Mouse (Mus musculus): ENCODE data around the gene Ccser1. TPM values are rescaled to one million over a fixed set of nuclear protein-coding genes. Genes with fewer than 3 reads are reported as not detected.
A peak's percentile ranks its signal among the peaks of the same experiment; 100 is the strongest.

Ccser1 gene
- 2.2 and 6.2 TPM in 2 replicates for polyA plus RNA-seq (2016; fragmentation: Nextera tagmentation; extraction: Ambion mirVana)

DNA sequence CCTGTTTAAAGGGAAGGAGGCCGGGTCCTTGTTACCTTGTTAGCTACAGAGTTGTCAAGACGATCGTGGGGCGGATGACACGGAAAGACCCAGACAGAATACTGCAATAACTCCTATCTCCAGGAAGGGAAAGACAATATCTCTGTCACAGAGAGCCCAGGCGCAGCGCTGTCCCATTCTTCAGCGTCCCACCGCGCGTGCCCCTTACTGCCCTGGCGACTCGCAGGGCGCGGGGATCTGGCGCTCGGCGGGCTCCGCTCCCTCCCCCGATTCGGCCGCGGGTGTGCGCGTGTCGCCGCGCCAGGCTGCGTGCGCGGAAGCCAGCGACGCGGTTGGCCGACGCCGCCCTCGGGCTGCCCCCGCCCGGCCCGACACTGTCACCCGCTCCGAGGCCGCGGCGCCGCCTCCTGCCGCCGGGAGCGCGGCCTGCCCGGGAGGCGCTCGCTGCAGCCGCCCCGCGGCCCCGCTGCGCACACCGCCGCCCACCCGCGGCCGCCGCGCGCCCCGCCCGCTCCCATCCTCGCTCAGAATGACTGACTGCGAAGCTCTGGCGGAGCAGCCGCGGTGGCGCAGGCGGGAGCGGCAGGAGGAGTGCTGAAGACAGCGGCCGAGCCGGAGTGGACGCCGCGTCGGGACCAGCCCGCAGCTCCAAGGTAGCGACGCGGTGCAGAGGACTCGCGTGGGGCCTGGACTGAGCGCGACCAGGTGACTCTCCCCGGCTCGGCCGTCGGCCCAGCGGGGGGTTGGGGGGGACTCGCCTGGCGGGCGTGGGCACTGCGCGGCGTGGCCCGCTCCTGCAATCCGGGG is at the start of gene Ccser1:
TSS of gene Ccser1 (plus strand) at position 376 of the 807 bp plus-strand sequence.
- peaks cover 21% of the 10 kb centered on the region for H3K27me3 ChIP-seq (ENCODE audit: insufficient read depth, poor library complexity, severe bottlenecking)
- 2% methylated on average over 105 of the region's 105 CpGs for WGBS
- H3K36me3 ChIP-seq, result no peaks in the 10 kb centered on the region
- peak within 1 kb of the TSS; percentile 86 for H3K4me3 ChIP-seq
- DNase-seq (ENCODE audit: low spot score), result peak; percentile 69
- H3K9me3 ChIP-seq, result no peaks in the 10 kb centered on the region
- H3K4me1 ChIP-seq (replicated peaks), result peaks cover 9% of the 10 kb centered on the region; the same call in 1 of the 2 replicates
- H3K27ac ChIP-seq, result peak within 1 kb of the TSS; percentile 89

DNA sequence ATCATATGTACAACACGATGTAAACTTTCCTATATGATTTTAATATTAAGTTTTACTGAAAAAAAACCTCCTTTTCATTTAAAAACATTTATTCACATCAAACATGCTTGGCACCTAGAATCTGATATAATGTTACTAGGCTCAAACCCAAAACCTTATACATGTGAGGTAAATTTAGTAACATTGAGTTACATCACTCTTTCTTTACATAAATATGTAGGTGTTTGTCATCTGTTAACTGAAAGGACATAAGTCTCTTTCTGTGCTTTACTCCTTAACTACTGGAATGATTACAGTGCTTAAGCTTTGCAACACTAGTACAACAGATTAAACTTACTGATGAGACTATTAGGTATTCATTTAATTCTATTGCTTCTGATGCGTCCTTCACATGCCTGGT is 43.7 kb upstream of the Ccser1 start:
- DNase-seq (ENCODE audit: low spot score), result no peak
- Histone ChIP-seq H3K9me3 (peaks cover 4% of the 10 kb centered on the region; the same call in 1 of the 2 replicates), H3K4me1 (replicated peaks) (no peaks in the 10 kb centered on the region), H3K4me3 (no peak overlapping the region), H3K27ac (no peak overlapping the region), H3K27me3 (ENCODE audit: insufficient read depth, poor library complexity, severe bottlenecking) (no peaks in the 10 kb centered on the region), H3K36me3 (no peaks in the 10 kb centered on the region)
- 90% methylated on average over 2 of the region's 2 CpGs for WGBS

DNA sequence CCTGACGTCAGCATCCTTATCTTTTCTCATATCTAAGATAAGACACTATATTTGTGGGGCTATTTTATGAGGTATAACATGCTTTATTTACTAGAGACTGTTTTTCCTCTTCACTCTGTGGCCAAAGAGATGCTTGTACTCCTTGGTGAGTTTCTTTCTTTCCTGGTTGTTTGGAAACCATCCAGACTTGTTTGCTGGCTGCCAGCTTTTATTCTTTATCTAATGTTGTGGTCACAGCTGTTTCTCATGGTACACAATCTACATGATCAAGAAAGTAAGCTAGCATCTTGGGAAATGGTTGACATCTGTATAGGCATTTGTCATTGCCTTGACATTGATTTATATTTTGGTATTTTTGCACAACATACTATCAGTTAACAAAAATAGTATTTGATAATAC is 37.1 kb upstream of the Ccser1 start:
- Histone ChIP-seq H3K27me3 (ENCODE audit: insufficient read depth, poor library complexity, severe bottlenecking) (no peaks in the 10 kb centered on the region), H3K4me1 (replicated peaks) (no peaks in the 10 kb centered on the region), H3K36me3 (no peaks in the 10 kb centered on the region), H3K9me3 (no peaks in the 10 kb centered on the region), H3K27ac (no peak overlapping the region), H3K4me3 (no peak overlapping the region)
- DNase-seq (ENCODE audit: low spot score), result no peak
- WGBS, result 82% methylated on average over 1 of the region's 1 CpGs

GRCm38 (mm10) chr6:61152924-61153323 is 27.2 kb upstream of the Ccser1 start:
- H3K36me3 ChIP-seq, result no peaks in the 10 kb centered on the region
- DNase-seq (ENCODE audit: low spot score), result no peak
- H3K4me3 ChIP-seq, result no peak overlapping the region
- no peaks in the 10 kb centered on the region for H3K9me3 ChIP-seq
- H3K27me3 ChIP-seq (ENCODE audit: insufficient read depth, poor library complexity, severe bottlenecking), result no peaks in the 10 kb centered on the region
- H3K4me1 ChIP-seq (replicated peaks), result peaks cover 14% of the 10 kb centered on the region
- H3K27ac ChIP-seq, result no peak overlapping the region
- 79% methylated on average over 3 of the region's 3 CpGs for WGBS

DNA sequence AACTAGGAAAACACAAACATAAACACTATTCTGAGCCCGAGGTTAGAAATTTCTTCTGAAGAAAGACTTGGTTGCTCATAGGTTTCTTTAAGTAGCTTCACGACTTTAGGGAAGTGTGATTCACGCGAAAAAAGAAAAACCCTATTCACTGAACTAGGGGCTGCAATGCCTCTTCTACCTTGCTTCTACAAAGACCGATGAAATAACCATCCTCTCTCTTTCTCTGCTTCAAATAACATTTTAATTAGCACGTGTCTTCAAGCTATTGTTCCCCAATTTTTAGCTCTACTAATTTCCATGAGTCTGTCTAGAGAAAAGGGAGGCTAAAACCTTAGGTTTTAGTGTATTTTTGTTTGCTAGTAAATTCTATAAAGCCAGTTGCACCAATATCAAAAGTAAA is 25.5 kb upstream of the Ccser1 start:
- DNase-seq (ENCODE audit: low spot score), result no peak
- 41% methylated on average over 6 of the region's 6 CpGs for WGBS

GRCm38 (mm10) chr6:61155059-61155629 is 25.0 kb upstream of the Ccser1 start:
- Histone ChIP-seq H3K4me3 (no peak overlapping the region), H3K36me3 (no peaks in the 10 kb centered on the region), H3K4me1 (replicated peaks) (peaks cover 14% of the 10 kb centered on the region), H3K27ac (no peak overlapping the region), H3K27me3 (ENCODE audit: insufficient read depth, poor library complexity, severe bottlenecking) (no peaks in the 10 kb centered on the region), H3K9me3 (no peaks in the 10 kb centered on the region)
- WGBS, result 57% methylated on average over 8 of the region's 8 CpGs
- no peak for DNase-seq (ENCODE audit: low spot score)

More for the DNA sequence above, 25.5 kb upstream of the Ccser1 start:
- no peaks in the 10 kb centered on the region for H3K36me3 ChIP-seq
- no peaks in the 10 kb centered on the region for H3K9me3 ChIP-seq
- H3K27ac ChIP-seq, result no peak overlapping the region
- no peak overlapping the region for H3K4me3 ChIP-seq
- H3K27me3 ChIP-seq (ENCODE audit: insufficient read depth, poor library complexity, severe bottlenecking), result no peaks in the 10 kb centered on the region
- H3K4me1 ChIP-seq (replicated peaks), result peaks cover 14% of the 10 kb centered on the region

GRCm38 (mm10) chr6:61155718-61156117 is 24.4 kb upstream of the Ccser1 start:
- no peak overlapping the region for H3K27ac ChIP-seq
- H3K27me3 ChIP-seq (ENCODE audit: insufficient read depth, poor library complexity, severe bottlenecking), result no peaks in the 10 kb centered on the region
- no peaks in the 10 kb centered on the region for H3K36me3 ChIP-seq
- H3K4me3 ChIP-seq, result no peak overlapping the region
- H3K9me3 ChIP-seq, result no peaks in the 10 kb centered on the region
- DNase-seq (ENCODE audit: low spot score), result no peak
- peaks cover 14% of the 10 kb centered on the region for H3K4me1 ChIP-seq (replicated peaks)

DNA sequence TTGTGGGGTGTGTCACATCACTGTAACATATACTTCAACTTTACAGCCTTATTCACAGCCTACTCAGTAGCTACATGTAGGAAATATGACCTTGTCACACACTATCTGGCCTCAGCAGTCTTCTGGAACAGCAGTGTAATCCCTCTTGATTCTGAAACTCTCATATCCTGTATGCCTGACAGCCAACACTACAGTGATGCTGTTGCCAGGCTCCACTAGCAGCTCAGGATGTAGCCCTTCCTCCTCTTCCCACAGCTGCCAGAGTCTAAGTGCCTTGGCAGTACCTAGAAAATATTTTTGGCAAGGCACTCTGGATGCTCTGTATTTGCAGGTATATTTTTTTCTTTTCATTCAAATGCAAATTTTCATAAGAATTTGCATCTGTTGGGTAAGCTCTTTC is 18.0 kb upstream of the Ccser1 start:
- Histone ChIP-seq H3K4me1 (replicated peaks) (no peaks in the 10 kb centered on the region), H3K36me3 (no peaks in the 10 kb centered on the region), H3K27ac (no peak overlapping the region), H3K27me3 (ENCODE audit: insufficient read depth, poor library complexity, severe bottlenecking) (no peaks in the 10 kb centered on the region), H3K4me3 (no peak overlapping the region), H3K9me3 (no peaks in the 10 kb centered on the region)
- DNase-seq (ENCODE audit: low spot score), result no peak

- Histone ChIP-seq H3K9me3 (no peaks in the 10 kb centered on the region), H3K4me1 (replicated peaks) (no peaks in the 10 kb centered on the region), H3K4me3 (no peak overlapping the region), H3K36me3 (no peaks in the 10 kb centered on the region), H3K27ac (no peak overlapping the region), H3K27me3 (ENCODE audit: insufficient read depth, poor library complexity, severe bottlenecking) (no peaks in the 10 kb centered on the region)
- DNase-seq (ENCODE audit: low spot score), result no peak
- WGBS, result 96% methylated on average over 1 of the region's 1 CpGs
Observed at GRCm38 (mm10) chr6:61166891-61167290, 13.2 kb upstream of the Ccser1 start.

- Histone ChIP-seq H3K36me3 (no peaks in the 10 kb centered on the region), H3K27me3 (ENCODE audit: insufficient read depth, poor library complexity, severe bottlenecking) (peaks cover 13% of the 10 kb centered on the region), H3K9me3 (no peaks in the 10 kb centered on the region), H3K4me1 (replicated peaks) (peaks cover 6% of the 10 kb centered on the region; the same call in 1 of the 2 replicates), H3K4me3 (no peak overlapping the region), H3K27ac (no peak overlapping the region)
- WGBS, result 69% methylated on average over 1 of the region's 1 CpGs
- no peak for DNase-seq (ENCODE audit: low spot score)
Observed at GRCm38 (mm10) chr6:61176126-61176525, 4.0 kb upstream of the Ccser1 start.

GRCm38 (mm10) chr6:61177476-61177875 is 2.6 kb upstream of the Ccser1 start:
- DNase-seq (ENCODE audit: low spot score), result no peak
- Histone ChIP-seq H3K27me3 (ENCODE audit: insufficient read depth, poor library complexity, severe bottlenecking) (peaks cover 21% of the 10 kb centered on the region), H3K4me3 (no peak overlapping the region), H3K27ac (no peak overlapping the region), H3K4me1 (replicated peaks) (peaks cover 9% of the 10 kb centered on the region; the same call in 1 of the 2 replicates), H3K36me3 (no peaks in the 10 kb centered on the region), H3K9me3 (no peaks in the 10 kb centered on the region)
- WGBS, result 86% methylated on average over 7 of the region's 7 CpGs

DNA sequence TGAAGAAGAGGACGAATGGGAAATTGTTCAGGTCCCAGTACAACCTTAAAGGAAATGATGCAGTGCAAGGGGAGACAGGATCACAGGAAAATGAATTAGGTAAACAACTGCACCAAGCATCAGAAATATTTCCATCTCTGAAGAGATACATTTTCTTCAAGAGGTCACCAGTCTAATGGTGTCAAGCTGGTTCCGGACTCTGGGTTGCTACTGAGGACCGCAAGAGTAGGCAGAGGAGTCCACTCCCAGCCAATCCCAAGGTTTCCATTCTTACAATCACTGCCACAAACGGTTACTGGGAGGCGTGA is 529 bp upstream of the Ccser1 start:
- Histone ChIP-seq H3K27me3 (ENCODE audit: insufficient read depth, poor library complexity, severe bottlenecking) (peaks cover 21% of the 10 kb centered on the region), H3K36me3 (no peaks in the 10 kb centered on the region), H3K27ac (peak overlapping the region; percentile 89), H3K4me1 (replicated peaks) (peaks cover 9% of the 10 kb centered on the region; the same call in 1 of the 2 replicates), H3K4me3 (peak overlapping the region; percentile 86), H3K9me3 (no peaks in the 10 kb centered on the region)
- WGBS, result 3% methylated on average over 5 of the region's 5 CpGs
- DNase-seq (ENCODE audit: low spot score), result no peak

DNA sequence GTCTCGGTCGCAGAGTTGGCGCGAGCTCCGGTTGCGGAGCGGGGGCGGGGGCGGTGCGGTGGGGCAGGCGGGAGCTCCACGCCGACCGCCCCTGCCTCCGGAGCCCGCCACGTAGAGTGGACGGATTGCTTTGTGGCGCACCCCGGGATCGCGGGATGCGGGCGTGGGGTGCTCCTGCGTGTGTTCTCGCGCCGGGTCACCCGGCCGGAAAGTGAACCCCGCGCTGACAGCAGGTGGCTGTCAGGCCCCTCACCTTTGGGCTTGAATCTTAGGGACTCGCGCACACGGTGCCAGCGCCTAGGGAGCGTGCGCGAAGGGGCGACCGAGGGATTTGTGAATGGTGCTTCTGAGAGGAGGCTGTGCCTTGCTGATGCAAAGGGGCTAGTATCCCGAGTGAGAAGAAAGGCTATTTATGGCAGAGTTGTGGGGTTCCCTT is 650 bp downstream of the Ccser1 start:
- Histone ChIP-seq H3K27me3 (ENCODE audit: insufficient read depth, poor library complexity, severe bottlenecking) (peaks cover 21% of the 10 kb centered on the region), H3K4me3 (peak overlapping the region; percentile 86), H3K36me3 (no peaks in the 10 kb centered on the region), H3K27ac (peak overlapping the region; percentile 89), H3K9me3 (no peaks in the 10 kb centered on the region), H3K4me1 (replicated peaks) (peaks cover 9% of the 10 kb centered on the region; the same call in 1 of the 2 replicates)
- DNase-seq (ENCODE audit: low spot score), result no peak
- under 1% methylated on average over 41 of the region's 42 CpGs for WGBS

Data from hindbrain, embryonic 10.5 days (tissue).